Mouse (Mus musculus) limb, embryonic 14.5 days (tissue): ENCODE data around the gene Agtpbp1. TPM values are rescaled to one million over a fixed set of nuclear protein-coding genes. Genes with fewer than 3 reads are reported as not detected.

Source experiments
- ATAC-seq: fragments of 200-750 bp; cut with Nextera tagmentation; 2 replicates; pipeline ENCODE4 v1.8.0; 2017; ENCODE audit warnings: low read depth, moderate number of reproducible peaks, moderate TSS enrichment; ENCODE audit not compliant: low FRiP score
- DNase-seq: peaks from one replicate; pipeline ENCODE4 v3.0.0-alpha.2; 2015; ENCODE audit warnings: low spot score
- H3K27ac ChIP-seq: fragments of 300-500 bp; sonication (generic); replicated peaks from 2 replicates; pipeline ENCODE4 v1.5.1; 2014; ENCODE audit warnings: low read depth, mild to moderate bottlenecking, low read length, moderate library complexity, mixed read lengths
- H3K27me3 ChIP-seq: fragments of 300-500 bp; sonication (generic); 2 replicates; pipeline ENCODE4 v1.6.1; 2014; ENCODE audit warnings: low read length, mixed read lengths; ENCODE audit not compliant: control insufficient read depth, insufficient read depth
- H3K36me3 ChIP-seq: fragments of 300-500 bp; sonication (generic); 2 replicates; pipeline ENCODE4 v1.6.1; 2014; ENCODE audit warnings: mild to moderate bottlenecking, low read length, moderate library complexity, mixed read lengths; ENCODE audit not compliant: control insufficient read depth, insufficient read depth
- H3K4me1 ChIP-seq: fragments of 300-500 bp; sonication (generic); 2 replicates; pipeline ENCODE4 v1.6.1; 2014; ENCODE audit warnings: antibody characterized with exemption, low read length, mixed read lengths; ENCODE audit not compliant: control insufficient read depth, insufficient read depth
- H3K4me2 ChIP-seq: fragments of 300-500 bp; sonication (generic); replicated peaks from 2 replicates; pipeline ENCODE4 v1.6.1; 2014; ENCODE audit warnings: low read depth, mild to moderate bottlenecking, low read length, moderate library complexity; ENCODE audit not compliant: severe bottlenecking
- H3K4me3 ChIP-seq: fragments of 300-500 bp; sonication (generic); replicated peaks from 2 replicates; pipeline ENCODE4 v1.5.1; 2014; ENCODE audit warnings: low read length
- H3K9ac ChIP-seq: fragments of 300-500 bp; sonication (generic); 2 replicates; pipeline ENCODE4 v1.6.1; 2014; ENCODE audit warnings: mild to moderate bottlenecking, low read depth, low read length, moderate library complexity; ENCODE audit not compliant: severe bottlenecking
- H3K9me3 ChIP-seq: fragments of 300-500 bp; sonication (generic); 2 replicates; pipeline ENCODE4 v1.6.1; 2016; ENCODE audit warnings: low read length; ENCODE audit not compliant: control insufficient read depth
- POLR2A ChIP-seq: fragments of 200-500 bp; IDR thresholded peaks from 2 replicates; pipeline ENCODE4 v1.8.0; 2012; ENCODE audit warnings: inconsistent platforms, mild to moderate bottlenecking, moderate library complexity, borderline replicate concordance; ENCODE audit not compliant: insufficient read depth, insufficient read length; ENCODE audit errors: extremely low read depth
- WGBS: fragments of 180-500 bp; shearing (Covaris S2); extraction: QIAGEN DNeasy Blood & Tissue Kit; methylation state at CpG from one replicate; pipeline ENCODE4 v1.1.7; 2014; 5-methylcytosine and 5-hydroxymethylcytosine counted together
- polyA plus RNA-seq, 2 experiments: library from polyadenylated mRNA; depleted of rRNA in 1 of 2; stranded (reverse) in 1 of 2; unstranded in 1 of 2; fragments of >200 nt; fragmentation: Nextera tagmentation in 1 of 2; extraction: Ambion mirVana in 1 of 2; gene quantifications; 2 replicates each; pipeline versions ENCODE4 v1.2.1 to v1.2.3; 2012 to 2014

The Agtpbp1 gene
- polyA plus RNA-seq, 2 experiments, result 13.9 to 16.5 TPM

DNA sequence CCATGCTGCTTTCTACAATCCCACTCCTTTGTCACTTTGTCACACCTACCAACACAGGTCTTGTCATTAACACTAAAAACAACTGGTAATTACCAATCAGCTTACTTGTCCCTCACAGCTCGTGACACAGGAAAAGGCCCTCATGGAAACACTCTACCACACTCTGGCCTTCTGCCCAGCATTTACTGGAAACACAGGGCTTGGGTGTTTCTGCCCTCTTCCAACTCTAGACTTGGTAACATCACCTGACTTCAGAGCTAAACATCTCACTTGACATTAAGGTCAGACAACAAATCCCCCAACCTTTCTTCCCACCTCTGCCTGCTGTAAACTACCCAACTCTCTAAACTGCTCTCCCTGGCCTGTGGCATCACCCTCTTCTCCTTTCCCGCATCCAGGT is 37.9 kb downstream of the Agtpbp1 start:
- H3K4me1 ChIP-seq, result peaks cover 9% of the 10 kb centered on the region
- no peak for ATAC-seq

DNA sequence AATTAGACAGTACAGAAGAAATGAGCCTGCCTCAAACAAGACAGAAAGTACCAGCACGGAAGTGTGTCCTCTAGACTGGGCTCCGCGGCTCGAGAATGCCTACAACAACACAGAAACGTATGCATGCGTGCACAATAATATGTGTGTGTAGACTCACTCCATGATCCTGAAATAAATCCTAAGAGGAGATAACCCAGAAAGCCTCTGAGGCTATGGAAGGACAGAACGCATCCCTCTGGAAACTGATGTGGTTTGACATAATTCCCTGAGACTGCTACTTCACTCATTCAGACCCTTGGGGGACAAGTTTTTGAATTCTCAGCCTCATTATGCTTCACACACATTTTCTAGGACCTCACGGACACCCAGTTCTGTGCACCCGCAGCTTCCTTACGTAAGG is 42.6 kb downstream of the Agtpbp1 start:
- Histone ChIP-seq H3K27ac (no peak overlapping the region), H3K4me2 (no peak overlapping the region), H3K4me3 (no peak overlapping the region), H3K9me3 (no peaks in the 10 kb centered on the region), H3K36me3 (no peaks in the 10 kb centered on the region), H3K9ac (no peak overlapping the region), H3K27me3 (no peaks in the 10 kb centered on the region), H3K4me1 (peaks cover 9% of the 10 kb centered on the region)
- DNase-seq (no peak), ATAC-seq (no peak)
- TF ChIP-seq POLR2A, result no peak
- 88% methylated on average over 10 of the region's 10 CpGs for WGBS

More for the DNA sequence above, 37.9 kb downstream of the Agtpbp1 start:
- DNase-seq, result no peak
- no peak for TF ChIP-seq POLR2A
- Histone ChIP-seq H3K9me3 (no peaks in the 10 kb centered on the region), H3K27me3 (no peaks in the 10 kb centered on the region), H3K36me3 (no peaks in the 10 kb centered on the region), H3K9ac (no peak overlapping the region), H3K4me3 (no peak overlapping the region), H3K27ac (no peak overlapping the region), H3K4me2 (no peak overlapping the region)
- WGBS, result 64% methylated on average over 2 of the region's 2 CpGs

DNA sequence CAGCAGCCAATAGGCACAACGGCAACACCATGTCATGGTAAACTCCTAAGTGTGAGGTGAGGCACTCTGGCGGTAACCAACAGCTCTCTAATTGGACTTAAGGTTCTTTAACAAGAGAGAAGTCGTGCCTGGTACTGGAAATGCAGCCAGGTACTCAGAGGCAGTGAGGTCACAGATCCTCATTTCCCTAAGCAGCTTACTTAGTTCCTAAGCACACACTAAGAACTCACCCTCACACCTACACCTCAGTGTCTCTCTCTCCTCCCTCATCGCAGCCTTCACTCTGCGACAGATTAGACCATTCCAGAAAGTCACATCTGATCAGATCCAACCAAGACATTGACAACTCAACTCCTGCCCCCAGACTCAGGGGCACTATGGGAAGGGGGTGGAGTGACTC is 45.0 kb downstream of the Agtpbp1 start:
- H3K27ac ChIP-seq, result no peak overlapping the region
- no peaks in the 10 kb centered on the region for H3K9me3 ChIP-seq
- H3K27me3 ChIP-seq, result no peaks in the 10 kb centered on the region
- WGBS, result 81% methylated on average over 5 of the region's 5 CpGs
- peaks cover 8% of the 10 kb centered on the region; the same call in 1 of the 2 replicates for H3K36me3 ChIP-seq
- H3K9ac ChIP-seq, result no peak overlapping the region
- H3K4me3 ChIP-seq, result no peak overlapping the region
- ATAC-seq (no peak), DNase-seq (no peak)
- no peak for TF ChIP-seq POLR2A
- H3K4me1 ChIP-seq, result peaks cover 6% of the 10 kb centered on the region
- no peak overlapping the region for H3K4me2 ChIP-seq

DNA sequence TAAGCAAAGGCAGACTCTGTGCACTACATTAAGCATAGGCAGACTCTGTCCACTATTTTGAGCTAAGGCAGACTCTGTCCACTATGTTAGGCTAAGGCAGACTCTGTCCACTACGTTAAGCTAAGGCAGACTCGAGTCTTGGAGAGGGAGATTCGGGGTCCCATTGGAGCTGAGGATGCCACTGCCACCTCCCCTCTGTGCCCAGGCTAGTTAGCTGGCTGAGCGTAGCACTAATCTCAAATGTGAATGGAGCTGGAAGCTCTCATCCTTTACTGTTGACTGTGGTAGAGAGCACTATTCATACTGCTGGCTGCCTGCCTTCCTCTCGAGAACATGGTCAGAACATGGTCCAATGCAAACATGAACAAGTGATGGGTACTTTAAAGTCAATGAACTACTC is 46.4 kb downstream of the Agtpbp1 start:
- no peak overlapping the region for H3K4me3 ChIP-seq
- no peak overlapping the region for H3K27ac ChIP-seq
- no peaks in the 10 kb centered on the region for H3K27me3 ChIP-seq
- no peak for TF ChIP-seq POLR2A
- no peak for ATAC-seq
- H3K36me3 ChIP-seq, result peaks cover 8% of the 10 kb centered on the region; the same call in 1 of the 2 replicates
- no peak overlapping the region for H3K4me2 ChIP-seq
- 88% methylated on average over 5 of the region's 5 CpGs for WGBS
- H3K9ac ChIP-seq, result no peak overlapping the region
- DNase-seq, result no peak
- H3K4me1 ChIP-seq, result no peaks in the 10 kb centered on the region
- H3K9me3 ChIP-seq, result no peaks in the 10 kb centered on the region

DNA sequence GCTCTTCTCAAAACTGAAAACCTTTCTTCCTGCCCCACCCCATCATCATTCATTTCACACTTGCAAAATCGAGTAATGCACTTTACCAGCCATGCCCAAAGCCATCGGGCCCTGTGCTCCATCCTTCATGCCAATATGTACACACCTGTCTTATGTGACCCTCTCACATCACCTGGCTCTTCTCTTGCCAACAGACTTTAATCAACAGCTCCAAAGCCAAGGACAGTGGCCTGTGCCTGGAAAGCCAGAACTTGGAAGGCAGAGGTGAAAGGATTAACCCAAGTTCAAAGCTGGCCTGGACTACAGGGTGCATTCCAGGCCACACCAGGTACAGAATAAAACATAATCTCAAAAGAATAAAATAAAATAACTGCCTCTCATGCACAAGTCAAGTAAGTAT is 48.4 kb downstream of the Agtpbp1 start:
- Histone ChIP-seq H3K4me3 (no peak overlapping the region), H3K27me3 (no peaks in the 10 kb centered on the region), H3K27ac (no peak overlapping the region), H3K4me2 (no peak overlapping the region), H3K9ac (no peak overlapping the region), H3K36me3 (peaks cover 13% of the 10 kb centered on the region; the same call in 1 of the 2 replicates), H3K4me1 (no peaks in the 10 kb centered on the region), H3K9me3 (no peaks in the 10 kb centered on the region)
- TF ChIP-seq POLR2A, result no peak
- no peak for DNase-seq
- ATAC-seq, result no peak
- WGBS, result 75% methylated on average over 2 of the region's 2 CpGs

DNA sequence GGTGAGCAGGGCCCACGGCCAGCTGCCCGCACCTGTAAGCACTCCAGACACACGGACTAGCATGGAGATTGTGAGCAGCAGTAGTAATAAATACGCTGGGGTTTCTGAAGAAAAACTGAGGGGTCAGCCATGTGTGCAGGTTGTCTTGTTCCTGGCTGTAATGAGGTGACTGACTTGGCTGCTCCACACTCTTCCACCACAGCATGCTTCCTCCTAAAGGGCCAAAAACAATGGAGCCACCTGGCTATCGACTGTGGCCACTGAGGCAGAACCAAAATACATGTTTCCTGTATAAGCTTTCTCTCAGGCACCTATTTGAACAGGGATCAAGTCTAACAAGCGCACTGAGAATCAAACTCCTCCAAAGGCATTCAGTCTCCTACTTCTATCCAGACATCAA is 49.3 kb downstream of the Agtpbp1 start:
- Histone ChIP-seq H3K9ac (no peak overlapping the region), H3K9me3 (no peaks in the 10 kb centered on the region), H3K27me3 (no peaks in the 10 kb centered on the region), H3K4me1 (no peaks in the 10 kb centered on the region), H3K4me3 (no peak overlapping the region), H3K4me2 (no peak overlapping the region), H3K27ac (no peak overlapping the region), H3K36me3 (peaks cover 13% of the 10 kb centered on the region; the same call in 1 of the 2 replicates)
- WGBS, result 84% methylated on average over 6 of the region's 6 CpGs
- ATAC-seq (no peak), DNase-seq (no peak)
- TF ChIP-seq POLR2A, result no peak
